Mouse (Mus musculus) stomach, embryonic 15.5 days (tissue): ENCODE data around the gene Olfr146. TPM values are rescaled to one million over a fixed set of nuclear protein-coding genes. Genes with fewer than 3 reads are reported as not detected.

Experiments used
- ATAC-seq: fragments of 200-750 bp; cut with Nextera tagmentation; 2 replicates; pipeline ENCODE4 v1.8.0; 2017; ENCODE audit warnings: low read depth, moderate number of reproducible peaks, moderate TSS enrichment; ENCODE audit not compliant: insufficient read depth, low FRiP score
- H3K27ac ChIP-seq: fragments of 300-500 bp; sonication (generic); 2 replicates; pipeline ENCODE4 v1.5.1; 2015; ENCODE audit warnings: mild to moderate bottlenecking, inconsistent platforms
- H3K27me3 ChIP-seq: fragments of 300-500 bp; sonication (generic); replicated peaks from 2 replicates; pipeline ENCODE4 v1.6.1; 2015; ENCODE audit warnings: inconsistent platforms
- H3K36me3 ChIP-seq: fragments of 300-500 bp; sonication (generic); 2 replicates; pipeline ENCODE4 v1.6.1; 2015; ENCODE audit warnings: inconsistent platforms
- H3K4me1 ChIP-seq: fragments of 300-500 bp; sonication (generic); 2 replicates; pipeline ENCODE4 v1.6.1; 2015; ENCODE audit warnings: inconsistent platforms
- H3K4me2 ChIP-seq: fragments of 300-500 bp; sonication (generic); 2 replicates; pipeline ENCODE4 v1.6.1; 2015; ENCODE audit warnings: mild to moderate bottlenecking, inconsistent platforms
- H3K4me3 ChIP-seq: fragments of 300-500 bp; sonication (generic); replicated peaks from 2 replicates; pipeline ENCODE4 v1.5.1; 2015; ENCODE audit warnings: inconsistent platforms
- H3K9ac ChIP-seq: fragments of 300-500 bp; sonication (generic); 2 replicates; pipeline ENCODE4 v1.6.1; 2015; ENCODE audit warnings: inconsistent platforms
- H3K9me3 ChIP-seq: fragments of 300-500 bp; sonication (generic); 2 replicates; pipeline ENCODE4 v1.6.1; 2016; ENCODE audit warnings: inconsistent platforms
- WGBS: fragments of 180-500 bp; shearing (Covaris S2); methylation state at CpG from one replicate; pipeline ENCODE4 v1.1.7; 2015; 5-methylcytosine and 5-hydroxymethylcytosine counted together
- microRNA-seq: library from miRNA; unstranded; fragments of <30 nt; microRNA quantifications from one replicate; pipeline ENCODE4, GENCODE M21; 2016
- polyA plus RNA-seq: library from polyadenylated mRNA; unstranded; fragments of >200 nt; fragmentation: Nextera tagmentation; extraction: Ambion mirVana; gene quantifications from 2 replicates; pipeline ENCODE4 v1.2.1, GENCODE M21; 2015

Gene Olfr146
- polyA plus RNA-seq, result not detected in 2 replicates

DNA sequence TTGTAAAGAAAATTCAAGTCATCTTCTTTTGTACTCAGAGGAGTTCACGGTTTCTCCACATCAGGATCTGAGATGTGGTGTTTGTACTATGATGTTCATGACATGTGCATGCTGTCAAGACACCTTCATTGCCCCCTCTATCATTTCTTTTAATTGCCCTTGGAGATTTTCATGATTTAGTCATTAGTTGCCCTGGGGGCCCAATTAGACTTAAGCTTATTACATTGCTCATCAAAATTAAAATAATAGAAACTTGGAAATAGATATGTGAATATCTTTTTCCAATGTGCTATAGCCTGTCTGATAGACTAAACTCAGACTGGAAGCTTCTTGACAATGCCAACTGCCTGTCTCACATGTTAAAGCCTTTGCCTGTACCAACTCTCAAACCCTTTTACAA is at the start of gene Olfr146:
Olfr146 (minus strand) TSS at position 101 of the 400 bp plus-strand sequence.
- H3K4me1 ChIP-seq, result no peaks in the 10 kb centered on the region
- no peak within 1 kb of the TSS for H3K4me2 ChIP-seq
- no peaks in the 10 kb centered on the region for H3K27me3 ChIP-seq
- H3K9me3 ChIP-seq, result no peaks in the 10 kb centered on the region
- no peak within 1 kb of the TSS for H3K4me3 ChIP-seq
- H3K27ac ChIP-seq, result no peak within 1 kb of the TSS
- no peaks in the 10 kb centered on the region for H3K36me3 ChIP-seq
- 77% methylated on average over 1 of the region's 1 CpGs for WGBS
- no peak within 1 kb of the TSS for H3K9ac ChIP-seq
- ATAC-seq, result no peak

DNA sequence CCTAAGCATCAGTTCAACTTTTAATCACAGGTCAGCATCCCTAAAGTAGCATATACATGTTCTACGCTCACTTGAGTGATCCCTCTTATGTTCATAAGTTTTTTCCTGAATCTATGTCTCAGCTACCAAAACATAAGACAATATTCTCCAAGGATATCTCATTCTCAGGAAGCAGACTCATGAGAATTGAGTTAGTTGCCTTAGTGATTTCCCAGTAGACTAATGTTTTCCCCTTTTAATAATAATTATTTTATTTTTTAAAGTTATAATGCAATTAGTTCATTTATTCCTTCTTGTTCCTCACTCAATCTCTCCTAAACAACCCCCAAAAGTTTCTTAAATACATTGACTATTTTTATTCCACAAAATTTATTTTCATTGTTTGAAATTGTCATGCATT is 41.7 kb upstream of the Olfr146 start, which contains the start of gene Olfr937:
Olfr937 (minus strand) TSS at position 101 of the 400 bp plus-strand sequence.
- Histone ChIP-seq H3K36me3 (no peaks in the 10 kb centered on the region), H3K4me3 (no peak within 1 kb of the TSS), H3K9me3 (no peaks in the 10 kb centered on the region), H3K27ac (no peak within 1 kb of the TSS), H3K4me1 (no peaks in the 10 kb centered on the region), H3K4me2 (no peak within 1 kb of the TSS), H3K9ac (no peak within 1 kb of the TSS), H3K27me3 (no peaks in the 10 kb centered on the region)
- ATAC-seq, result no peak
- WGBS, result 80% methylated on average over 1 of the region's 1 CpGs

DNA sequence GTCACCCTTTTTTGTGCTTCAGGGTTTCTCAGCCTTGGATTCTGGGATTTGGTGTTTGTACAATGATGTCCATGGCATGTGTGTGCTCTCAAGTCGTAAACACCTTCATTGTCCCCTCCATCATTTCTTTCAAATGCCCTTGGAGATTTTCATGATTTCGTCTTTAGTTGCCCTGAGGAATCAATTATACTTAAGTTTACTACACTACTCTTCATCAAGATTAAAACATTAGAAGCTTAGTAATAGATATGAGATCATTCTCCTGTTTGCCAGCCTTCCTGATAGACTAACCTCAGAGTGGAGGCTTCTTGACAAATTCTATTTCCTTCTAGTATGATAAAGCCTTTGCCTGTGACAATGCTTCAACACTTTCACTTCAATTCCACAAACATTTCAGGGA is 23.6 kb downstream of the Olfr146 start, which contains the start of gene Olfr935:
Olfr935 (minus strand) TSS at position 101 of the 400 bp plus-strand sequence.
- ATAC-seq, result no peak
- H3K4me3 ChIP-seq, result no peak within 1 kb of the TSS
- 77% methylated on average over 2 of the region's 2 CpGs for WGBS

DNA sequence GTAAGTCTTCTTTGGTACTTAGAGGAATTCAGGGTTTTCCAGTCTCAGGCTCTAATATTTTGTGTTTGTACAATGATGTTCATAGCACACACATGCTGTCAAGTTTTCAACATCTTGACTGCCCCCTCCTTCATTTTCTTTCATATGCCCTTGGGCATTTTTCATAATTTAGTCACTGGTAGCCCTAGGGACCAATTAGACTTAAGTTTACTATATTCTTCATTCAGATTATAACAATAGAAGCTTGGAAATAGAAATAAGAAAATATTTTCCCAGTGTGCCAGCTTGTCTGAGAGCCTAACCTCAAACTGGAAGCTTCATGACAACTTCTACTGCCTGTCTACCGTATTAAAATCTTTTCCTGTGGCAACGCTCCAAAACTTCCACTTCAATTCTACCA is 35.0 kb downstream of the Olfr146 start, which contains the start of gene Olfr934:
Olfr934 (minus strand) TSS at position 101 of the 400 bp plus-strand sequence.
- WGBS, result 91% methylated on average over 2 of the region's 2 CpGs
- no peak within 1 kb of the TSS for H3K27ac ChIP-seq
- no peaks in the 10 kb centered on the region for H3K27me3 ChIP-seq
- H3K9ac ChIP-seq, result no peak within 1 kb of the TSS
- H3K4me3 ChIP-seq, result no peak within 1 kb of the TSS
- no peaks in the 10 kb centered on the region for H3K4me1 ChIP-seq
- H3K4me2 ChIP-seq, result no peak within 1 kb of the TSS
- no peaks in the 10 kb centered on the region for H3K36me3 ChIP-seq
- ATAC-seq, result no peak
- H3K9me3 ChIP-seq, result no peaks in the 10 kb centered on the region

More for the DNA sequence above, 23.6 kb downstream of the Olfr146 start, which contains the start of gene Olfr935:
- H3K4me2 ChIP-seq, result no peak within 1 kb of the TSS
- H3K27ac ChIP-seq, result no peak within 1 kb of the TSS
- H3K9ac ChIP-seq, result no peak within 1 kb of the TSS
- H3K36me3 ChIP-seq, result no peaks in the 10 kb centered on the region
- H3K27me3 ChIP-seq, result no peaks in the 10 kb centered on the region
- no peaks in the 10 kb centered on the region for H3K9me3 ChIP-seq
- no peaks in the 10 kb centered on the region for H3K4me1 ChIP-seq

DNA sequence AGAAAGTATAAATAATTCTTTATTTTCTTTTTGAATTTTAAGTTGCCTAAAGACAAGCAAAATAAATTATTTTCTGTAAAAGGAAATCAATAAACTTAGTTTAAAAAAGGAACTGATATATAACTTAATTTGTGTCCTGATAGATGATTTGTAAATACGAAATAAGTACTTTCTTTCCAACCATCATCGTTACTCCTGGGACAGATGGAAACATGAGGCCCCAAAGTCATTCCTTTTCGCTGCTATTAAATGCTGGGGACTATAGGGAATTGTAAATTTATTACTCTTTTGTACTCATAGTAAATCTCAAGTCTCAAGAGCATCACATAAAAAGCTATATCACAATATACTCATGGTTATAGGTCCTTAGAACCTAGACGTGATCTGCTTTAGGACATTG is 51.2 kb downstream of the Olfr146 start, which contains the start of gene Olfr933:
Olfr933 (plus strand) TSS at position 301 of the 400 bp plus-strand sequence.
- Histone ChIP-seq H3K4me1 (no peaks in the 10 kb centered on the region), H3K9ac (no peak within 1 kb of the TSS), H3K27ac (no peak within 1 kb of the TSS), H3K9me3 (no peaks in the 10 kb centered on the region), H3K4me3 (no peak within 1 kb of the TSS), H3K36me3 (no peaks in the 10 kb centered on the region), H3K27me3 (no peaks in the 10 kb centered on the region), H3K4me2 (no peak within 1 kb of the TSS)
- no peak for ATAC-seq
- 72% methylated on average over 4 of the region's 4 CpGs for WGBS

Small RNAs within 50 kb of the gene (microRNA-seq; reads per million reads assigned to microRNA genes)
- gene Gm25529, result not detected

Other genes starting within 250 kb of the Olfr146 start
- gene Olfr922, start 208.8 kb downstream of the Olfr146 start, polyA plus RNA-seq, result not detected in 2 replicates
- not detected in 2 replicates for gene Olfr923, start 196.8 kb downstream of the Olfr146 start, polyA plus RNA-seq
- not detected in 2 replicates for gene Olfr924, start 178.9 kb downstream of the Olfr146 start, polyA plus RNA-seq
- gene Olfr26, start 168.3 kb downstream of the Olfr146 start, polyA plus RNA-seq, result not detected in 2 replicates
- gene Olfr926, start 146.3 kb downstream of the Olfr146 start, polyA plus RNA-seq, result not detected in 2 replicates
- not detected in 2 replicates for gene Olfr930, start 93.6 kb downstream of the Olfr146 start, polyA plus RNA-seq
- gene Olfr933, start 51.1 kb downstream of the Olfr146 start, polyA plus RNA-seq, result not detected in 2 replicates
- gene Olfr934, start 35.1 kb downstream of the Olfr146 start, polyA plus RNA-seq, result not detected in 2 replicates
- gene Olfr935, start 23.7 kb downstream of the Olfr146 start, polyA plus RNA-seq, result not detected in 2 replicates
- not detected in 2 replicates for gene Olfr937, start 41.6 kb upstream of the Olfr146 start, polyA plus RNA-seq
- not detected in 2 replicates for gene Olfr938, start 55.5 kb upstream of the Olfr146 start, polyA plus RNA-seq
- gene Olfr27, start 104.8 kb upstream of the Olfr146 start, polyA plus RNA-seq, result not detected in 2 replicates
- gene Olfr943, start 142.9 kb upstream of the Olfr146 start, polyA plus RNA-seq, result not detected in 2 replicates
- gene Olfr944, start 178.5 kb upstream of the Olfr146 start, polyA plus RNA-seq, result not detected in 2 replicates
- not detected in 2 replicates for gene Olfr1537, start 226.6 kb upstream of the Olfr146 start, polyA plus RNA-seq